Mouse (Mus musculus): ENCODE results near the gene Dbnl. TPM values are rescaled to one million over a fixed set of nuclear protein-coding genes. Genes with fewer than 3 reads are reported as not detected.
"Not testable (repeated sequence)": the region's sequence is repeated elsewhere in the genome, so short reads cannot be mapped to it uniquely, and the experiment has no call there.

Dbnl gene
- polyA plus RNA-seq, 1 experiment from 2014 or later = 57.5 TPM

DNA sequence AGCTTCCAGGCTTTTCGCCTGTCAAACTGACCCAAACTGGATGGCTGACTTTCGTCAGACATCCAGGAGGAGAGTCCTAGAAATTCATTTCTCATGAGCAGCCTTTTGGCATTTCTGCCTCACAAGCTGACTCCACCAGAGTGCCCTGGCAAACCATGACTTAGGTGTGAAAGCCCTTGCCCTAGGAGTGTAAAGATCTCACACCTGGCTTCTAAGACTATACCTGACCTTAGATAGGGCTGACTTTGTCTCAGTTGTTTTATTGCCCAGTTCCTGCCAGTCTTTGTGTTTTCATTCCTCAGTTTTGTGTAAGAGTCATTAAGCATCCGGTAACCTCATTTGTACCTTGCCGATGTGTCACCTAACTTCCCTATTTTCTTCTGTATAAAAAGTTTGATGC lies 21.2 kb downstream of the Dbnl start:
- H3K4me1 ChIP-seq (replicated peaks); H3K4me3 ChIP-seq (replicated peaks); H3K27me3 ChIP-seq; H3K4me2 ChIP-seq; H3K36me3 ChIP-seq; ATAC-seq (ENCODE audit: low read depth); H3K9me3 ChIP-seq (replicated peaks); H3K27ac ChIP-seq; H3K9ac ChIP-seq; DNase-seq: not testable (repeated sequence)
- 79% methylated on average over 4 of the region's 4 CpGs for WGBS (ENCODE audit: insufficient replicate concordance)

DNA sequence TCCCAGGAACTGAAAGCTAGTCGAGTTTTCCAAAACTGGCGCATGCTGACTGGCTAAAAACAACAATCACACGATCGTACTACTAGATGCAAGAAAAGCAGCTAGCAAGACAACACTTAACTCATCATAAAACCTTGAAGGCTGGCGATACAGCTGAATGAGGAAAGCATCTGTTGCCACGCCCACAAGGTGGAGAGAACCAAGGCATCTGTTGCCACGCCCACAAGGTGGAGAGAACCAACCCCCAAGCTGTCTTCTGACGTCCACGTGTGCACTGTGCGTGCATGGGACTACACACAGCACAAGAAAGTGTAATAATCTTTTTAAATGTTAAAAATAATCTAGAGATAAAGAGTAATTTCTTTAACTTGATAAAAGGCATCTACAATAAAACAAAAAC lies 25.1 kb downstream of the Dbnl start:
- DNase-seq = no peak
- H3K27ac ChIP-seq = no peak overlapping the region
- H3K4me2 ChIP-seq = no peak overlapping the region
- ATAC-seq (ENCODE audit: low read depth) = no peak
- no peaks in the 10 kb centered on the region for H3K27me3 ChIP-seq
- H3K4me1 ChIP-seq (replicated peaks) = no peaks in the 10 kb centered on the region
- H3K36me3 ChIP-seq = no peaks in the 10 kb centered on the region
- 63% methylated on average over 10 of the region's 10 CpGs for WGBS (ENCODE audit: insufficient replicate concordance)
- H3K9me3 ChIP-seq (replicated peaks) = no peaks in the 10 kb centered on the region
- H3K4me3 ChIP-seq (replicated peaks) = no peak overlapping the region
- no peak overlapping the region for H3K9ac ChIP-seq

DNA sequence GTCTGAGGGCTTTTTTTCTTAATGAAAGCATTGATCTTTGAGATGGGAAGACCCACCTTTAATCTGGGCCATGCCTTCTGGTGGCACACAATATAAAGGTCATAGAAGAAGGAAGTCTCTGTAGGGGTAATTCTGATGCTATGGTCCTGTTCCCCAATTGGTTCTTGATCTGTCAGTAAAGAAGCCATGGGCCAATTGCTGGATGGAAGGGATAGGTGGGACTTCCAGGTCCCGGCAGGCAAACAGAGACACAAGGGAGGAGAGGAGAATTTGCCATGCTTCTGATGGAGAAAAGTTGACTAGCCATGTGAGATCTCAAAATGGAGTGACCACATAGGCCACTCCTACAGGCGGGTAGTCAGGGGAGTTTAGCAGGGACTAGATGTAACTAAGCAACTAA lies 30.9 kb downstream of the Dbnl start:
- H3K36me3 ChIP-seq = no peaks in the 10 kb centered on the region
- no peaks in the 10 kb centered on the region for H3K9me3 ChIP-seq (replicated peaks)
- H3K9ac ChIP-seq = no peak overlapping the region
- no peak for ATAC-seq (ENCODE audit: low read depth)
- WGBS (ENCODE audit: insufficient replicate concordance) = 48% methylated on average over 2 of the region's 2 CpGs
- DNase-seq = no peak
- no peaks in the 10 kb centered on the region for H3K4me1 ChIP-seq (replicated peaks)
- H3K4me3 ChIP-seq (replicated peaks) = no peak overlapping the region
- no peak overlapping the region for H3K27ac ChIP-seq
- no peak overlapping the region for H3K4me2 ChIP-seq
- H3K27me3 ChIP-seq = no peaks in the 10 kb centered on the region

DNA sequence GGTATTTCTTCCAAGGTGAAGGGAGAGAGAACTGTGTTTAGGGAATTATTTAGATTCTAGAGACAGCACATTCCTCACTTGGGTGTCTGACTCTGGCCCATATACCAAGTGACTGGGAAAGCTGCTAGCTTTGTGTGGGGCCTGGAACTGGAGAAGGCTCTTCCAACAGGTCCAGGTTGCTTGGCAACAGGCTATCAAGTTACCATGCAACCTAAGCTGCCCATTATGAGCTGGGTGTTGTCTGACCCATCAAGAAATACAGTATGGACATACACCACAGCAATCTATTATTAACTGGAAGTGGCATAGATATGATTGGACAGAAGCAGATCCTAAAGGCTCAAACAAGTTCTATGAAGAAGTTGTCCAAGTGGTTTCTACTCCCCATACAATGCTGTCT lies 37.1 kb downstream of the Dbnl start:
- no peak for DNase-seq
- Histone ChIP-seq H3K9ac (no peak overlapping the region), H3K4me2 (no peak overlapping the region), H3K27me3 (no peaks in the 10 kb centered on the region), H3K4me3 (replicated peaks) (no peak overlapping the region), H3K36me3 (peaks cover 18% of the 10 kb centered on the region), H3K27ac (no peak overlapping the region), H3K4me1 (replicated peaks) (peaks cover 11% of the 10 kb centered on the region), H3K9me3 (replicated peaks) (no peaks in the 10 kb centered on the region)
- ATAC-seq (ENCODE audit: low read depth) = no peak

DNA sequence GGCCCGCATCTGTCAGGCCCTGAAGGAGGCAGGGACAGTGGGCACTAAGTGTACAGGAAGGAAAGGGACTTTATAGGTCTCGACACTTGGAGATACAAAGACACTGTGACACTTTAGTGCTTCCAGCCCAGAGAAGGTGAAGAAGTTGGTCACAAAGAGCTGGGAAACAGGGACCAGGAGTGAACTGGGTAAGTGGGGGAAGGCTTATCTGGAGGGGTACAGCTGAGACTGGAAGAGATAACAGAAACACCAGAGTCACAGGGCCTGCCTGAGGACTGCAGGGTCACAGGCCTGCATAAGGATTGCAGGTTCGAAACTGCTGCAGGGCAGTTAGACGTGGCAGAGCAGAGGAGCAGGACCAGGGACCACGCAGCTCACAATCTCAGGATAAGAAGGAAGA lies 39.6 kb downstream of the Dbnl start:
- no peak for DNase-seq
- H3K9me3 ChIP-seq (replicated peaks) = no peaks in the 10 kb centered on the region
- no peak for ATAC-seq (ENCODE audit: low read depth)
- H3K4me1 ChIP-seq (replicated peaks) = peaks cover 11% of the 10 kb centered on the region
- no peaks in the 10 kb centered on the region for H3K27me3 ChIP-seq
- no peak overlapping the region for H3K9ac ChIP-seq
- no peak overlapping the region for H3K4me2 ChIP-seq
- 67% methylated on average over 5 of the region's 5 CpGs for WGBS (ENCODE audit: insufficient replicate concordance)
- H3K36me3 ChIP-seq = peaks cover 24% of the 10 kb centered on the region
- no peak overlapping the region for H3K4me3 ChIP-seq (replicated peaks)
- no peak overlapping the region for H3K27ac ChIP-seq

DNA sequence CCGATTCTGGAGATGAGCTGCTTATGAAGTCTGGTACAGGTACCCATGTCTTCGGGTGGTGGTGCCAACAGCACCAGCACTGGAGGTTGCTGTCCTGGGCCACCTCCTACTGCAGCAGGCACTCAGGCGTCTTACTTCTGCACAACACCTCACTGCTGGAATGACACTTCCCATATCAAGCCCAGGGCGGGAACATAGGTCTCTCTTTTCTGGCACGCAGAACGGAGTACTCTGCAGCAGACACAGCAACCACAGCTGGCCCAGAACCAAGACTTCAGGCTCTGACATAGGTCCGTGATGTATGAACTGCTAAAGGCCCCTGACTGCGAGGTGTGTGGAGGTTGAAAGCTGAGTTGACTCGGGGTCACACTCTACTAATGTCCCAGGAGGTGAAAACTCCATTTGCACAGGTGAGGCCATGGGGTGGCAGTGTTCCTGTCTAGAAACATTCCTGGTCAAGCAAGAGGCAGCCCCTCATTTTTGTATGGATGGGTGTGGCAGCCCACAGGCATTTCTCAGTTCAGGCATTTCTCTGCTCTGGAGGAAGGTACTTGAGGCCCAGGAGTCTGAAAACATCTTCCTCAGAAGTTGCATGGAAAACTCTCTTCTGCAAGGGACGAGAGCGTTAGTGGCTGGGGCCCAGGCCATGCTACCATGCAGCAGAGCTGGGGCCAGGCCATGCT lies 40.4 kb downstream of the Dbnl start:
- peaks cover 24% of the 10 kb centered on the region for H3K36me3 ChIP-seq
- no peak for DNase-seq

DNA sequence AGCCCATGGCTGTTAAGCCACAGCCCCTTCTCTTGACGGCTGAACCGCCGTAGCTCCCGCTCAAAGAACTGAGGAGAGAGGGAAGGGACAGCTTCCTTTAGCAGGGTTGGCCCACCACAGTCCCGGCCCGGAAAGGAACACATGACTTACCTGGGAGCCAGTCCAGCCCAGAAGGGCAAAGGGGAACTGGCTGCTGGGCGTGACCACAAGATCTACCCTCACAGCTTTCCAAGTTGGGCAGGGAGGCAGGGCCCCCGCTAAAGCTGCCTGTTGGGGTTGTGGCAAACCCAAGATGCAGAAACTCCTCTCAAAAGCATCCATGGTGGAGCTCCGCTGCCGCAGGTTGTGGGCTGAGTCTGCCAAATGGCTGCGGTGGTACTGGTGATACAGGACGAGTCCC lies 41.0 kb downstream of the Dbnl start:
- ATAC-seq (ENCODE audit: low read depth) = no peak
- peaks cover 24% of the 10 kb centered on the region for H3K36me3 ChIP-seq
- no peak overlapping the region for H3K9ac ChIP-seq
- H3K4me1 ChIP-seq (replicated peaks) = peaks cover 11% of the 10 kb centered on the region
- no peak for DNase-seq
- no peak overlapping the region for H3K4me3 ChIP-seq (replicated peaks)
- H3K4me2 ChIP-seq = no peak overlapping the region
- H3K9me3 ChIP-seq (replicated peaks) = no peaks in the 10 kb centered on the region
- no peaks in the 10 kb centered on the region for H3K27me3 ChIP-seq
- 65% methylated on average over 12 of the region's 12 CpGs for WGBS (ENCODE audit: insufficient replicate concordance)
- H3K27ac ChIP-seq = no peak overlapping the region

More for the DNA sequence above, 40.4 kb downstream of the Dbnl start:
- Histone ChIP-seq H3K4me2 (no peak overlapping the region), H3K4me3 (replicated peaks) (no peak overlapping the region), H3K4me1 (replicated peaks) (peaks cover 11% of the 10 kb centered on the region), H3K9me3 (replicated peaks) (no peaks in the 10 kb centered on the region), H3K27me3 (no peaks in the 10 kb centered on the region), H3K27ac (no peak overlapping the region), H3K9ac (no peak overlapping the region)
- ATAC-seq (ENCODE audit: low read depth) = no peak
- WGBS (ENCODE audit: insufficient replicate concordance) = 77% methylated on average over 11 of the region's 11 CpGs

DNA sequence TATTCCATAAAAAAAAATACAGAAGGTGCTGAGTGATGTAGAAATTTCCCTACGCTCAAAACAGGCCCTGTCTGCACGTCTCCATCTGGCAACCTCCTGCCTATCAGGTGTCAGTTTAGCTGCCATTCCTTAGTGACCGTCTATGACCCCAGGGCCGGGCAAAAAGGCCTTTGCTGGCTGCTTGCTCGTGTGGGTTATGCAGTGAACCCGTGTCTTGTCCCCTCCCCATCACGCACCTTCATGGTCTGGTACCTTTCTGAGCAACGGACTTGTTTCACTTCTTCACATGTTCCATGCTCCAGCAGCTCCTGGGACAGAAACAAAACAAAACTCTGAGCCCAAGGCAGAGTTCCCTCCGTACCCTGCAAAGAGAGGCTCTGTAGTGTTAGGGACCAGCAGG lies 46.2 kb downstream of the Dbnl start:
- WGBS (ENCODE audit: insufficient replicate concordance) = 77% methylated on average over 9 of the region's 9 CpGs
- H3K4me3 ChIP-seq (replicated peaks) = no peak overlapping the region
- H3K9ac ChIP-seq = no peak overlapping the region
- ATAC-seq (ENCODE audit: low read depth) (no peak), DNase-seq (no peak)
- H3K4me1 ChIP-seq (replicated peaks) = peaks cover 22% of the 10 kb centered on the region
- no peak overlapping the region for H3K4me2 ChIP-seq
- H3K9me3 ChIP-seq (replicated peaks) = no peaks in the 10 kb centered on the region
- peaks cover 9% of the 10 kb centered on the region for H3K36me3 ChIP-seq
- no peaks in the 10 kb centered on the region for H3K27me3 ChIP-seq
- H3K27ac ChIP-seq = no peak overlapping the region

DNA sequence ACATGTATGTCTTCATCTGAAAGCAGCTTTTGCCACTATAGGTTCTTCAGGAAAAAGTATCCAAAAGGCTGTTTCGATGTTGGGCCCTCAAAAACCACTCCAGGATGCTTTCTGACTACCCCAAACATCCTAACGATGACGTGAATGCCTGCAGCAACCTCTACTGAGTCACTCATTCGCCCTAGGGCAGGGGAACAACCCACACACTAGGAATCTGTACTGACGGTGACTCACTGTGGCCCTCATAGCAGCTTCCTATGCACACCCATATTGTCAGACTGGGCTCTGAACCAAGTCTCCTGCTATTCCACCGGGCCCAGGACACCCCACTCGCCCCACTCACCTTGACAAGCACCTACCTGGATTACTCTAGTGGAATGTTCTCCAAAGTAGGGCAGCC lies 46.8 kb downstream of the Dbnl start:
- H3K9ac ChIP-seq = no peak overlapping the region
- DNase-seq = no peak
- no peak overlapping the region for H3K4me2 ChIP-seq
- peaks cover 5% of the 10 kb centered on the region for H3K36me3 ChIP-seq
- no peak overlapping the region for H3K27ac ChIP-seq
- H3K4me3 ChIP-seq (replicated peaks) = no peak overlapping the region
- 81% methylated on average over 7 of the region's 7 CpGs for WGBS (ENCODE audit: insufficient replicate concordance)
- peaks cover 17% of the 10 kb centered on the region for H3K4me1 ChIP-seq (replicated peaks)
- ATAC-seq (ENCODE audit: low read depth) = no peak
- no peaks in the 10 kb centered on the region for H3K9me3 ChIP-seq (replicated peaks)
- H3K27me3 ChIP-seq = no peaks in the 10 kb centered on the region

DNA sequence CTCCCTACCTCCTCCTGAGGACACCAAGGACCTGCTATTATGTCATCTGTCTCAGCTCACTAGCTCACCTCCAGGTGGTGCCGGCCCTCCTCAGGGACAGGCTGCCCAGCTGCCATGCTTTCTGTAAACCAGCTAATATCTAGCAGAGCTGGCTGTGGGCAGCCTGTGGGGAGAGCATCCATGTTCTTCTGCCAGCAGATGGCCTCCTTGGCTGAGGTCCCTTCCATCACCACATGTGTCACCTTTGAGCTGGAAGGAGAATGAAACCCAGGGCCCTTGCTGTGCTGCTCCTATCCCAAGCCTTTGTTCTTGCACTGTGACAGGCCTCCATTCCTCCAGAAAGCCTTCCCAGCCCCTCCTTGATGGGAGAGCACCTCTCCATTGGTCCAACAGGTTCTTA lies 47.8 kb downstream of the Dbnl start:
- DNase-seq = no peak
- Histone ChIP-seq H3K27me3 (no peaks in the 10 kb centered on the region), H3K4me1 (replicated peaks) (peaks cover 17% of the 10 kb centered on the region), H3K27ac (no peak overlapping the region), H3K9me3 (replicated peaks) (no peaks in the 10 kb centered on the region), H3K4me2 (peak overlapping the region; percentile 97; the same call in 1 of the 2 replicates), H3K4me3 (replicated peaks) (no peak overlapping the region), H3K9ac (no peak overlapping the region), H3K36me3 (peaks cover 5% of the 10 kb centered on the region)
- 77% methylated on average over 1 of the region's 1 CpGs for WGBS (ENCODE audit: insufficient replicate concordance)
- ATAC-seq (ENCODE audit: low read depth) = no peak

DNA sequence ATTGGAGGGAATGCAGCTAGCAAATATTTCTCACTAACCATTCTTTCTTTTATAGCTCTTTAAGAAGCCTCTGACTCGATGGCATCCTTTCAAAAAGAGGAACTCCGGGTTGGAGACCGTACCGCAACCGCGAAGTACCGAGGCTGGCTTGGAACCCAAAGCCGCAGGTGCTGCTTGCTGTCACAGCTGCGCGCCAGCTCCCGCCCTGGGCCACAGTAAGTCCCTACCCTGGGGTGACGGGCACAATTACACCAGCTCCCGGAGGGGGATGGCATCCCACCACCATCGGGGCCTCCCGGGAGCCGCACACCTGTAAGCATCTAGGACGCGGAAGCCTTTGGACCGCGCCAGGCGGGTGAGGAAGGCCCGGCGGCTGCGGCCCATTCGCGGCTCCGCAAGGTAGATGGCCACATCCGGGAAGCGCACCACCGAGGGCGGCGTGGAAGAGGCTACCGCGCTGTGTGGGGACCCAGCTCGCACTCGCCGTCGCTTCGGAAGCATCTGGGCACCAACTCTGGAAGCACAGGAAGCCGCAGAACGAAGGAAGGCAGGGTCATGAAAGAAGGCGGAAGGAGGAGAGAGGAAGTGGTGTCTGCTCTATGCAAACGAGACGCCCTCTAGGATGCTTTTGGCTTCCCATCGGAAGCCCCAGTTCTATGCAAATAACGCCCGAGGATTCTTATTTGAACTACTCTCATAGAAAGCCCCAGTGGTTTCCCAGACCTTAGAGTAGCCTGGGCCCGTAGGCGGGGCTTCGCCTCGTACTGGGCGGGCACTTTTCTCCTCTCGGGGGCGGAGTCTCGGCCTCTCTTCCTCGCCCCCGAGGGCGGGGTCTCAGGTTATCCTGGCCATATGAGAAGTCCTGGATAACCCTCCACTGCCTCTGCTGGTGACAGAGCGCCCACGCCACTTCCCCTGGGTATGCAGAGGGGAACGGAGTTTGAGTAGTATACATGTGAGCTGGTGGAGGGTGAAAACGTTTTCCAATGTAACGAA lies 49.3 kb downstream of the Dbnl start, which contains the start of gene Polm:
TSS of gene Polm (minus strand) at position 766 of the 996 bp plus-strand sequence.
- Histone ChIP-seq H3K4me1 (replicated peaks) (peaks cover 17% of the 10 kb centered on the region), H3K9me3 (replicated peaks) (no peaks in the 10 kb centered on the region; the same call in 1 of the 2 replicates), H3K27ac (peak within 1 kb of the TSS; percentile 78), H3K36me3 (no peaks in the 10 kb centered on the region; the same call in none of the 2 replicates), H3K9ac (peak within 1 kb of the TSS; percentile 81), H3K4me3 (replicated peaks) (peak within 1 kb of the TSS; percentile 81), H3K4me2 (peak within 1 kb of the TSS; percentile 97), H3K27me3 (no peaks in the 10 kb centered on the region)
- DNase-seq = peak; percentile 95
- under 1% methylated on average over 63 of the region's 63 CpGs for WGBS (ENCODE audit: insufficient replicate concordance)
- ATAC-seq (ENCODE audit: low read depth) = peak; percentile 96

Measured in liver, embryonic 13.5 days (tissue).